Comparison of ENCODE assay signal across 30 mouse cellular contexts in genomic region chr19:26934186-26934585, GRCm38 (mm10). TPM values are rescaled to one million over a fixed set of nuclear protein-coding genes. Genes with fewer than 3 reads are reported as not detected.
DNase-seq lines count a peak whose midpoint lies in the region; ATAC-seq and TF ChIP-seq lines count a peak whose summit lies in the region.
"Had no signal": no experiment of that assay in that cellular context is flagged by ENCODE, and none has a peak within 500 bp of the region (broad histone marks: within the 10 kb centered on the region; RNA-seq: fewer than 3 reads in every experiment).

No protein-coding gene starts in this region.

- no peaks in the 10 kb centered on the region for H3K4me1 ChIP-seq in lung, postnatal 0 days (ENCODE audit: insufficient read depth, low read depth, low read length)
- no peaks in the 10 kb centered on the region for H3K4me1 ChIP-seq in lung, adult 2 months (ENCODE audit: control insufficient read depth, insufficient read depth, low read length)
- peaks cover 13% of the 10 kb centered on the region; the same call in 1 of the 2 replicates for H3K4me1 ChIP-seq in kidney, adult 2 months (ENCODE audit: control insufficient read depth, insufficient read depth, low read length)
- no peaks in the 10 kb centered on the region for H3K4me1 ChIP-seq in kidney, postnatal 0 days (replicated peaks; ENCODE audit: insufficient read depth, low read length)
- H3K4me1 ChIP-seq in forebrain, embryonic 12.5 days: peaks cover 2% of the 10 kb centered on the region; the same call in 1 of the 2 replicates
- H3K4me1 ChIP-seq: hindbrain, embryonic 12.5 days; stomach, embryonic 15.5 days had no signal

- DNase-seq in lung, postnatal 0 days (ENCODE audit: low spot score): peak; percentile 9
- no peak for DNase-seq in lung, adult 2 months
- DNase-seq in kidney, adult 2 months: peak; percentile 91
- peak; percentile 73 for DNase-seq in kidney, postnatal 0 days (ENCODE audit: low spot score)
- no peak for DNase-seq in left cerebral cortex, adult 8-10 months (ENCODE audit: low spot score in 2 of 2)
- no peak for DNase-seq in left cerebral cortex, postnatal 14 days (ENCODE audit: low spot score in 2 of 2)
- DNase-seq: adrenal gland, postnatal 25 days; cerebellum, adult 9-11 months; gastrocnemius, postnatal 10 days; lung, postnatal 10 days; thymus, adult 18-20 months had no signal

- no peak overlapping the region for H3K27ac ChIP-seq in lung, postnatal 0 days (ENCODE audit: low read length)
- H3K27ac ChIP-seq in kidney, adult 2 months (ENCODE audit: insufficient read depth, low read depth, low read length): peak overlapping the region; percentile 97
- peak overlapping the region; percentile 79 for H3K27ac ChIP-seq in kidney, postnatal 0 days
- H3K27ac ChIP-seq in forebrain, embryonic 12.5 days: no peak overlapping the region
- H3K27ac ChIP-seq: embryonic facial prominence, embryonic 15.5 days; forebrain, embryonic 15.5 days; heart, embryonic 13.5 days; hindbrain, embryonic 12.5 days; stomach, embryonic 15.5 days had no signal

- TF ChIP-seq POLR2A in lung, adult 2 months (IDR thresholded peaks at IDR 0.05; ENCODE audit: borderline replicate concordance, extremely low read depth, low read depth, low read length): no peak
- no peak for TF ChIP-seq POLR2A in kidney, adult 2 months (IDR thresholded peaks at IDR 0.05; ENCODE audit: low read depth, low read length)

- TF ChIP-seq EP300 in lung, postnatal 0 days (IDR thresholded peaks at IDR 0.05): no peak

- H3K4me3 ChIP-seq in lung, postnatal 0 days (ENCODE audit: low read depth, low read length): no peak overlapping the region
- H3K4me3 ChIP-seq in lung, adult 2 months (replicated peaks; ENCODE audit: extremely low read depth, low read depth, low read length): no peak overlapping the region
- H3K4me3 ChIP-seq in kidney, adult 2 months (ENCODE audit: insufficient read depth, low read depth, low read length): no peak overlapping the region
- no peak overlapping the region for H3K4me3 ChIP-seq in kidney, postnatal 0 days (replicated peaks; ENCODE audit: low read depth, low read length)
- no peak overlapping the region for H3K4me3 ChIP-seq in forebrain, embryonic 12.5 days (replicated peaks)
- H3K4me3 ChIP-seq: embryonic facial prominence, embryonic 15.5 days; forebrain, embryonic 15.5 days; heart, embryonic 13.5 days; hindbrain, embryonic 12.5 days; stomach, embryonic 15.5 days had no signal

- H3K27me3 ChIP-seq in lung, postnatal 0 days (replicated peaks; ENCODE audit: insufficient read depth, low read length): no peaks in the 10 kb centered on the region
- no peaks in the 10 kb centered on the region for H3K27me3 ChIP-seq in kidney, adult 2 months (replicated peaks; ENCODE audit: control insufficient read depth, insufficient read depth, low read length)
- H3K27me3 ChIP-seq in kidney, postnatal 0 days (ENCODE audit: insufficient read depth, low read length): no peaks in the 10 kb centered on the region
- H3K27me3 ChIP-seq in forebrain, embryonic 12.5 days: no peaks in the 10 kb centered on the region
- H3K27me3 ChIP-seq: embryonic facial prominence, embryonic 15.5 days; forebrain, embryonic 15.5 days; heart, embryonic 13.5 days; hindbrain, embryonic 12.5 days; stomach, embryonic 15.5 days had no signal

- H3K9ac ChIP-seq in lung, postnatal 0 days (replicated peaks; ENCODE audit: low read depth): no peak overlapping the region
- H3K9ac ChIP-seq in kidney, postnatal 0 days (ENCODE audit: low read depth, low read length): no peak overlapping the region
- no peak overlapping the region for H3K9ac ChIP-seq in forebrain, embryonic 12.5 days
- H3K9ac ChIP-seq: embryonic facial prominence, embryonic 15.5 days; forebrain, embryonic 15.5 days; heart, embryonic 13.5 days; hindbrain, embryonic 12.5 days; stomach, embryonic 15.5 days had no signal

- H3K4me2 ChIP-seq in lung, postnatal 0 days (replicated peaks; ENCODE audit: low read depth, low read length): no peak overlapping the region
- no peak overlapping the region for H3K4me2 ChIP-seq in kidney, postnatal 0 days (ENCODE audit: low read length)
- no peak overlapping the region for H3K4me2 ChIP-seq in forebrain, embryonic 12.5 days
- H3K4me2 ChIP-seq: embryonic facial prominence, embryonic 15.5 days; forebrain, embryonic 15.5 days; heart, embryonic 13.5 days; hindbrain, embryonic 12.5 days; midbrain, embryonic 11.5 days; stomach, embryonic 15.5 days had no signal

- no peak for TF ChIP-seq CTCF in lung, postnatal 0 days (IDR thresholded peaks at IDR 0.05)
- TF ChIP-seq CTCF in lung, adult 2 months (IDR thresholded peaks at IDR 0.05; ENCODE audit: insufficient read depth, low read length): no peak
- no peak for TF ChIP-seq CTCF in kidney, adult 2 months (conservative IDR thresholded peaks at IDR 0.05; ENCODE audit: insufficient read depth, insufficient read length, low read depth, low read length)
- TF ChIP-seq CTCF in kidney, postnatal 0 days (IDR thresholded peaks at IDR 0.05; ENCODE audit: low read depth): no peak

- no peaks in the 10 kb centered on the region for H3K36me3 ChIP-seq in lung, postnatal 0 days (ENCODE audit: insufficient read depth, low read length)
- H3K36me3 ChIP-seq in kidney, adult 2 months (ENCODE audit: control insufficient read depth, insufficient read depth, low read length): no peaks in the 10 kb centered on the region
- H3K36me3 ChIP-seq in kidney, postnatal 0 days (ENCODE audit: insufficient read depth, low read length): no peaks in the 10 kb centered on the region
- H3K36me3 ChIP-seq in forebrain, embryonic 12.5 days (replicated peaks): no peaks in the 10 kb centered on the region
- H3K36me3 ChIP-seq: embryonic facial prominence, embryonic 15.5 days; forebrain, embryonic 15.5 days; heart, embryonic 13.5 days; hindbrain, embryonic 12.5 days; stomach, embryonic 15.5 days had no signal

- no peaks in the 10 kb centered on the region for H3K9me3 ChIP-seq in lung, postnatal 0 days (ENCODE audit: low read length)
- no peaks in the 10 kb centered on the region for H3K9me3 ChIP-seq in kidney, postnatal 0 days (replicated peaks; ENCODE audit: low read length)
- no peaks in the 10 kb centered on the region for H3K9me3 ChIP-seq in forebrain, embryonic 12.5 days
- H3K9me3 ChIP-seq: embryonic facial prominence, embryonic 15.5 days; forebrain, embryonic 15.5 days; heart, embryonic 13.5 days; hindbrain, embryonic 12.5 days; stomach, embryonic 15.5 days had no signal

- intact Hi-C loops in left cerebral cortex, postnatal 14 days (cut with DNase I): no loop called here

- WGBS in lung, postnatal 0 days: 31% methylated on average over 2 of the region's 2 CpGs
- 59% methylated on average over 2 of the region's 2 CpGs for WGBS in lung, adult 2 months
- 25% methylated on average over 2 of the region's 2 CpGs for WGBS in kidney, adult 2 months
- 26% methylated on average over 2 of the region's 2 CpGs for WGBS in kidney, postnatal 0 days
- 74% methylated on average over 2 of the region's 2 CpGs for WGBS in forebrain, embryonic 12.5 days

- ATAC-seq in lung, postnatal 0 days: peak; percentile 35; the same call in 1 of the 2 replicates
- ATAC-seq in kidney, postnatal 0 days (replicated peaks; ENCODE audit: low FRiP score, low read depth): peak; percentile 97
- ATAC-seq in forebrain, embryonic 12.5 days (ENCODE audit: low FRiP score): no peak
- ATAC-seq: forebrain, embryonic 15.5 days; intestine, postnatal 0 days had no signal

RNA-seq across cellular contexts. Expression of gene Gm815, which starts 48.5 kb away (rescaled TPM):
- 0.16 TPM in 1 of 2 replicates, not detected in the other for polyA plus RNA-seq in lung, postnatal 0 days (2015; fragmentation: Nextera tagmentation; extraction: Ambion mirVana)
- not detected in 2 replicates for polyA plus RNA-seq in lung, adult 2 months (2012; rRNA removed)
- not detected in 2 replicates for polyA plus RNA-seq in kidney, adult 2 months (2012; rRNA removed)
- polyA plus RNA-seq in kidney, postnatal 0 days (2015; fragmentation: Nextera tagmentation; extraction: Ambion mirVana): 0.18 and 0.29 TPM in 2 replicates
- not detected in 2 replicates for polyA plus RNA-seq in forebrain, embryonic 12.5 days (2016; fragmentation: Nextera tagmentation; extraction: Ambion mirVana)
- total RNA-seq in left cerebral cortex, adult 8-10 months (2022): not detected
- total RNA-seq in left cerebral cortex, postnatal 14 days (2021): not detected
- total RNA-seq: adrenal gland, postnatal 25 days; common myeloid progenitor, adult 5-6 weeks; gastrocnemius, postnatal 10 days; granulocyte monocyte progenitor cell, adult 5-6 weeks; liver, adult 2 months; megakaryocyte progenitor cell, adult 5-6 weeks; midbrain, postnatal 0 days had no signal
- polyA plus RNA-seq: brain, embryonic 14.5 days; C2C12; embryonic facial prominence, embryonic 15.5 days; forebrain, embryonic 15.5 days; heart, embryonic 13.5 days; hindbrain, embryonic 12.5 days; intestine, postnatal 0 days; limb, embryonic 11.5 days; liver, adult 2 months; liver, embryonic 16.5 days; midbrain, embryonic 11.5 days; midbrain, postnatal 0 days; neural tube, embryonic 14.5 days; stomach, embryonic 15.5 days; urinary bladder, adult 2 months had no signal

Comparison
In these comparisons a context has a peak if more than half of its experiments do, and no peak if none do; other contexts are left out.
1. DNase-seq: peak in lung, postnatal 0 days (single experiment), kidney, adult 2 months (single experiment) and kidney, postnatal 0 days (single experiment); none in lung, adult 2 months (single experiment), left cerebral cortex, adult 8-10 months (0 of 2) and left cerebral cortex, postnatal 14 days (0 of 2).
2. H3K27ac ChIP-seq: peak in kidney, adult 2 months (single experiment) and kidney, postnatal 0 days (single experiment); none in lung, postnatal 0 days (single experiment) and forebrain, embryonic 12.5 days (single experiment).